Mouse (Mus musculus): Measurements from ENCODE around the gene Eps8l2.

DNA sequence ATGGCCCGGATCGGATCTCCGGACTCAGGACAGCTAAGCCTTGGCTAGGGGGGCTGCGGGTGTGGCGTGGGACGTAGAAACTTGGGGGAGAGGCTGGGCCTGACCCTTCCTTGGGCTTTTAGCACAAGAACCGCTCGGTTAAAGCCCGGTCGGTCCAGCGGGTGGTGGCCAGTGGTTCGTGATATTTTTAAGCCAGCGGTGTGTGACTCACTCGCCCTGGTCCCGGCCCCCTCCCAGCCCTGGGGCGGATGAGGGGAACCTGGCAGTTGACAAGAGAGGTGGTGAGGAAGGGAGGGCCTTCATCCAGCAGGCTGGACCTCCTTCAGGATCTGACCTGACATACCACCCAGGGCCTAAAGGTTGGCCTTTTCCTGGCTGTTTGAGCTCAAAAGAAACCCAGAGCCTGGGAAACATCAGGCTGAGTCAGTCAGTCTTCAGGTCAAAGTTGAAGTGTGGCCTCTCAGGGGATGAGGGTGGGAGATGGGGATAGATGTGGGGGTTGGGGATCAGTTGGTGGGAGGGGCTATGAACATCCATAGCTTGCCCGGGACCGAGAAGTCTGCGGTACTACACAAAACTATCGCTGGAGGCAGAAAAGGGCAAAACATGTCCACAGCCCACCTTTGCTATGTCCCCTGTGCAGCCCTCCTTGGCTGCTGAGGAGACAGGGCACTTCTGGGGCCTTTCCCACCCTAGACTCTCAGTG lies 688 bp downstream of the Eps8l2 start:
- TF ChIP-seq CTCF (IDR thresholded peaks at IDR 0.05; ENCODE audit: low read depth) (no peak), EP300 (IDR thresholded peaks at IDR 0.05; ENCODE audit: low read depth) (no peak)

Data from liver, postnatal 0 days (tissue).